Mouse (Mus musculus): ENCODE data around the gene Ppp1r9a.

Gene Ppp1r9a

DNA sequence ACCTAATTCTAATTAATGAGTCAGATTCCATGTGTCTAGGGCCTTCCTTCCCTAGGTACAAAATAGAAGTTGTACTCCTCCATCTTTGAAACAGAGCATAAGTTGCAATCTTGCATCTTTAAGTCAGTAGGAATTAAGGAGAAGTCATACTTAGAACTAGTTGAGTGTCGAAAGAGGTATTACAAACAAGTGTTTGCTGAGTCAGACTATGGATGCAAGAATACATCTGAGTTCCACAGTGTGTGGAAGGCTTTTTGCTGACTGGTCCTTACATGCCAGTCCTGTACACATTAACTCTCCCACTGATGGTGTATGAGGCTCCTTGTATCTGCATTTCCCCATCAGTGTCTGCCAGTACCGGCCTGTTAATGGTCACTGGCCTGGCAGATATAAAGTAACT lies 305.1 kb downstream of the Ppp1r9a start:
- DNase-seq (ENCODE audit: low read depth) = no peak
